Mouse (Mus musculus) MEL (cell line): ENCODE measurements around the gene Dguok.

Experiments
- CTCF ChIP-seq, 3 experiments: IDR thresholded peaks in 2 of 3; conservative IDR thresholded peaks in 1 of 3; 2 replicates each; pipeline ENCODE4 v1.5.1; 2011 to 2012; ENCODE audit warnings: low read length in 3 of 3, low read depth in 2 of 3, mild to moderate bottlenecking in 2 of 3, improper control_type of control experiment in 1 of 3, inconsistent platforms in 1 of 3, mixed read lengths in 1 of 3, moderate library complexity in 1 of 3; ENCODE audit not compliant: control insufficient read depth in 1 of 3, insufficient read depth in 1 of 3, poor library complexity in 1 of 3, severe bottlenecking in 1 of 3
- GATA1 ChIP-seq: IDR thresholded peaks from 2 replicates; pipeline ENCODE4 v1.6.1; 2011; ENCODE audit warnings: low read depth, low read length, improper control_type of control experiment
- KAT2A ChIP-seq: conservative IDR thresholded peaks from 2 replicates; pipeline ENCODE4 v1.6.1; 2012; ENCODE audit warnings: low read depth, low read length, improper control_type of control experiment, inconsistent platforms
- MAX ChIP-seq: IDR thresholded peaks from 2 replicates; pipeline ENCODE4 v1.6.1; 2011; ENCODE audit warnings: low read length, improper control_type of control experiment
- MAZ ChIP-seq: IDR thresholded peaks from 2 replicates; pipeline ENCODE4 v1.6.1; 2012; ENCODE audit warnings: low read depth, mild to moderate bottlenecking, inconsistent platforms, low read length, improper control_type of control experiment
- MYB ChIP-seq: IDR thresholded peaks from 2 replicates; pipeline ENCODE4 v1.6.1; 2011; ENCODE audit warnings: mild to moderate bottlenecking, low read depth, low read length, improper control_type of control experiment
- POLR2A ChIP-seq, 2 experiments: IDR thresholded peaks; 2 replicates each; pipeline ENCODE4 v1.6.1; 2011 to 2012; ENCODE audit warnings: low read length in 2 of 2, mild to moderate bottlenecking in 2 of 2, control low read depth in 1 of 2, improper control_type of control experiment in 1 of 2, low read depth in 1 of 2, moderate library complexity in 1 of 2; ENCODE audit not compliant: control insufficient read depth in 1 of 2, insufficient read depth in 1 of 2, poor library complexity in 1 of 2
- SIN3A ChIP-seq: IDR thresholded peaks from 2 replicates; pipeline ENCODE4 v1.6.1; 2012; ENCODE audit warnings: low read length, improper control_type of control experiment, inconsistent platforms
- ZMIZ1 ChIP-seq: IDR thresholded peaks from 2 replicates; pipeline ENCODE4 v1.6.1; 2012; ENCODE audit warnings: low read depth, mild to moderate bottlenecking, inconsistent platforms, low read length, improper control_type of control experiment, moderate library complexity

GRCm38 (mm10) chr6:83435174-83435573, 71.6 kb downstream of the Dguok start:
- TF ChIP-seq MAX (no peak), GATA1 (no peak), SIN3A (no peak), CTCF (IDR thresholded peaks at IDR 0.05 in 2 of 3, conservative IDR thresholded peaks at IDR 0.05 in 1 of 3; ENCODE audit: control insufficient read depth in 1 of 3, insufficient read depth in 1 of 3, low read depth in 2 of 3, low read length in 3 of 3, poor library complexity in 1 of 3, severe bottlenecking in 1 of 3) (no peak), MYB (no peak), MAZ (no peak), POLR2A (IDR thresholded peaks at IDR 0.05; ENCODE audit: control insufficient read depth in 1 of 2, insufficient read depth in 1 of 2, low read depth in 1 of 2, low read length in 2 of 2, poor library complexity in 1 of 2) (no peak), ZMIZ1 (no peak), KAT2A (no peak)
